Mouse (Mus musculus) CH12.LX (cell line): Measurements from ENCODE around the gene Ttc39b.

Source experiments
- CTCF ChIP-seq, 2 experiments: IDR thresholded peaks in 1 of 2; conservative IDR thresholded peaks in 1 of 2; 2 replicates each; pipeline ENCODE4 v1.5.1; 2011 to 2012; ENCODE audit warnings: low read depth in 2 of 2, low read length in 2 of 2, improper control_type of control experiment in 1 of 2, inconsistent platforms in 1 of 2, mild to moderate bottlenecking in 1 of 2, moderate library complexity in 1 of 2
- MAZ ChIP-seq: IDR thresholded peaks from 2 replicates; pipeline ENCODE4 v1.6.1; 2012; ENCODE audit warnings: low read depth, mild to moderate bottlenecking, inconsistent platforms, low read length, improper control_type of control experiment, moderate library complexity

DNA sequence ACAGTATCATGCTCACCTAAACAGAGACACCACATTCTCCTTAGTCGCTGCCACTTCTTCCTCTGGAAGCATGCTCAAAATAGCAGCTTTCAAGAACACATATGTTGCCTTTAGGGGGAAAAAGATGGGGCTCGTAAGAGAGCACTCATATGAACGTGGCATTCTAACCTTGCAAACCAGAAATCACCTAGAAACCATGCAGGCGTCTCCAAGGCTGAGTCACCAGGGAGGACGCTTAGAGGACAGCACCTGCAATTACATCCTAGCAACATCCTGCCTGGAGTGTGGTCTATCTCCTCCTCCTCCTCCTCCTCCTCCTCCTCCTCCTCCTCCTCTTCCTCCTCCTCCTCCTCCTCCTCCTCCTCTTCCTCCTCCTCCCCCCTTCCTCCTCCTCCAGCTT lies 82.4 kb downstream of the Ttc39b start:
- no peak for TF ChIP-seq MAZ
- no peak for TF ChIP-seq CTCF (conservative IDR thresholded peaks at IDR 0.05 in 1 of 2, IDR thresholded peaks at IDR 0.05 in 1 of 2; ENCODE audit: low read depth in 2 of 2, low read length in 2 of 2)
